10 mouse cellular contexts compared by ENCODE assay signal in genomic region chr2:102967950-102968722, GRCm38 (mm10).
A peak's percentile ranks its signal among the peaks of the same experiment; 100 is the strongest.
DNase-seq lines count a peak whose midpoint lies in the region; ATAC-seq lines count a peak whose summit lies in the region.
"Had no signal": no experiment of that assay in that cellular context is flagged by ENCODE, and none has a peak within 500 bp of the region (broad histone marks: within the 10 kb centered on the region; RNA-seq: fewer than 3 reads in every experiment).

No protein-coding gene starts in this region.

- H3K9ac ChIP-seq in liver, embryonic 13.5 days, result no peak overlapping the region
- no peak overlapping the region for H3K9ac ChIP-seq in liver, embryonic 11.5 days (ENCODE audit: low read depth, low read length)

- no peaks in the 10 kb centered on the region for H3K9me3 ChIP-seq in liver, embryonic 13.5 days (replicated peaks)
- no peaks in the 10 kb centered on the region for H3K9me3 ChIP-seq in liver, embryonic 11.5 days (ENCODE audit: control insufficient read depth, low read length)

- no peak overlapping the region for H3K4me2 ChIP-seq in liver, embryonic 13.5 days
- no peak overlapping the region for H3K4me2 ChIP-seq in liver, embryonic 11.5 days

- no peaks in the 10 kb centered on the region for H3K36me3 ChIP-seq in liver, embryonic 13.5 days
- H3K36me3 ChIP-seq in liver, embryonic 11.5 days (ENCODE audit: control insufficient read depth, insufficient read depth, low read length), result no peaks in the 10 kb centered on the region

- H3K4me1 ChIP-seq in liver, embryonic 13.5 days (replicated peaks), result 0 out of 2 replicates have a peak, but pooled peaks cover 3% of the 10 kb centered on the region
- H3K4me1 ChIP-seq in liver, embryonic 11.5 days (replicated peaks; ENCODE audit: control insufficient read depth, insufficient read depth, low read length), result no peaks in the 10 kb centered on the region; the same call in 1 of the 2 replicates

- H3K27me3 ChIP-seq in liver, embryonic 13.5 days, result no peaks in the 10 kb centered on the region
- no peaks in the 10 kb centered on the region for H3K27me3 ChIP-seq in liver, embryonic 11.5 days (replicated peaks; ENCODE audit: control insufficient read depth, insufficient read depth, low read length)

- peak overlapping the region; percentile 12; the same call in 1 of the 2 replicates for H3K27ac ChIP-seq in liver, embryonic 13.5 days
- no peak overlapping the region for H3K27ac ChIP-seq in liver, embryonic 11.5 days (ENCODE audit: low read depth, low read length)

- no peak for DNase-seq in liver, embryonic 13.5 days
- DNase-seq in liver, embryonic 11.5 days (ENCODE audit: low spot score), result no peak
- DNase-seq in CD4-positive helper T cell, adult 2 months (ENCODE audit: low read depth, low spot score), result peak; percentile 24
- DNase-seq in naive thymus-derived CD4-positive, alpha-beta T cell, adult 2 months (ENCODE audit: low read depth), result peak; percentile 38
- DNase-seq in layer of hippocampus, postnatal 10 days (ENCODE audit: low spot score in 2 of 2), result no peak
- DNase-seq in layer of hippocampus, postnatal 25 days (ENCODE audit: extremely low spot score in 1 of 2, low spot score in 1 of 2), result no peak
- DNase-seq: left cerebral cortex, postnatal 4 days; right cerebral cortex, postnatal 14 days; thymus, postnatal 14 days had no signal

- ATAC-seq in liver, embryonic 13.5 days (ENCODE audit: low read depth), result no peak
- no peak for ATAC-seq in liver, embryonic 11.5 days (replicated peaks; ENCODE audit: low FRiP score)
- ATAC-seq in common myeloid progenitor, adult 5-6 weeks (replicated peaks; ENCODE audit: low read depth, poor library complexity, severe bottlenecking), result peak; percentile 66

- 43% methylated on average over 7 of the region's 7 CpGs for WGBS in liver, embryonic 13.5 days (ENCODE audit: insufficient replicate concordance)
- 64% methylated on average over 7 of the region's 7 CpGs for WGBS in liver, embryonic 11.5 days

- H3K4me3 ChIP-seq in liver, embryonic 13.5 days (replicated peaks), result no peak overlapping the region
- no peak overlapping the region for H3K4me3 ChIP-seq in liver, embryonic 11.5 days (ENCODE audit: low read depth, low read length)

Comparison
In these comparisons a context has a peak if more than half of its experiments do, and no peak if none do; other contexts are left out.
1. DNase-seq: peak in CD4-positive helper T cell, adult 2 months (single experiment) and naive thymus-derived CD4-positive, alpha-beta T cell, adult 2 months (single experiment); none in liver, embryonic 13.5 days (single experiment), liver, embryonic 11.5 days (single experiment), layer of hippocampus, postnatal 10 days (0 of 2) and layer of hippocampus, postnatal 25 days (0 of 2).